Mouse (Mus musculus): ENCODE data around the gene Ttc28. TPM values are rescaled to one million over a fixed set of nuclear protein-coding genes. Genes with fewer than 3 reads are reported as not detected.

Ttc28 gene
- total and polyA plus RNA-seq, 2 experiments: 0.81 to 0.83 TPM

GRCm38 (mm10) chr5:111301736-111302135, 422.1 kb downstream of the Ttc28 start:
- TF ChIP-seq CTCF (IDR thresholded peaks at IDR 0.05; ENCODE audit: low read depth, low read length) (no peak), POLR2A (IDR thresholded peaks at IDR 0.05; ENCODE audit: extremely low read depth, insufficient read depth, low read length) (no peak)
- 62% methylated on average over 7 of the region's 7 CpGs for WGBS
- Histone ChIP-seq H3K36me3 (ENCODE audit: control insufficient read depth, insufficient read depth, low read length) (no peaks in the 10 kb centered on the region), H3K9ac (ENCODE audit: low read depth, low read length) (no peak overlapping the region), H3K27ac (replicated peaks; ENCODE audit: insufficient read depth, low read depth, low read length) (no peak overlapping the region), H3K79me2 (ENCODE audit: control insufficient read depth, insufficient read depth, low read length) (no peaks in the 10 kb centered on the region), H3K4me3 (ENCODE audit: insufficient read depth, low read depth, low read length) (no peak overlapping the region), H3K4me1 (ENCODE audit: control insufficient read depth, insufficient read depth, low read length) (peaks cover 5% of the 10 kb centered on the region), H3K27me3 (ENCODE audit: control insufficient read depth, insufficient read depth, low read length) (no peaks in the 10 kb centered on the region)
- DNase-seq (ENCODE audit: extremely low read depth, low read depth, low spot score): peak; percentile 12

GRCm38 (mm10) chr5:111304730-111305129, 425.1 kb downstream of the Ttc28 start:
- DNase-seq (ENCODE audit: extremely low read depth, low read depth, low spot score): peak; percentile 65
- TF ChIP-seq CTCF (IDR thresholded peaks at IDR 0.05; ENCODE audit: low read depth, low read length) (peak; percentile 51; the same call in 1 of the 2 replicates), POLR2A (IDR thresholded peaks at IDR 0.05; ENCODE audit: extremely low read depth, insufficient read depth, low read length) (no peak)

GRCm38 (mm10) chr5:111310185-111310584, 430.6 kb downstream of the Ttc28 start:
- Histone ChIP-seq H3K4me1 (ENCODE audit: control insufficient read depth, insufficient read depth, low read length) (no peaks in the 10 kb centered on the region), H3K9ac (ENCODE audit: low read depth, low read length) (no peak overlapping the region), H3K27ac (replicated peaks; ENCODE audit: insufficient read depth, low read depth, low read length) (no peak overlapping the region), H3K27me3 (ENCODE audit: control insufficient read depth, insufficient read depth, low read length) (no peaks in the 10 kb centered on the region), H3K36me3 (ENCODE audit: control insufficient read depth, insufficient read depth, low read length) (no peaks in the 10 kb centered on the region), H3K4me3 (ENCODE audit: insufficient read depth, low read depth, low read length) (no peak overlapping the region), H3K79me2 (ENCODE audit: control insufficient read depth, insufficient read depth, low read length) (no peaks in the 10 kb centered on the region)
- DNase-seq (ENCODE audit: extremely low read depth, low read depth, low spot score): no peak
- 71% methylated on average over 6 of the region's 6 CpGs for WGBS
- TF ChIP-seq CTCF (IDR thresholded peaks at IDR 0.05; ENCODE audit: low read depth, low read length) (no peak), POLR2A (IDR thresholded peaks at IDR 0.05; ENCODE audit: extremely low read depth, insufficient read depth, low read length) (no peak)

More at GRCm38 (mm10) chr5:111304730-111305129, 425.1 kb downstream of the Ttc28 start:
- H3K4me3 ChIP-seq (ENCODE audit: insufficient read depth, low read depth, low read length): no peak overlapping the region
- no peak overlapping the region for H3K9ac ChIP-seq (ENCODE audit: low read depth, low read length)
- H3K27ac ChIP-seq (replicated peaks; ENCODE audit: insufficient read depth, low read depth, low read length): no peak overlapping the region
- no peaks in the 10 kb centered on the region for H3K79me2 ChIP-seq (ENCODE audit: control insufficient read depth, insufficient read depth, low read length)
- H3K27me3 ChIP-seq (ENCODE audit: control insufficient read depth, insufficient read depth, low read length): no peaks in the 10 kb centered on the region
- WGBS: 94% methylated on average over 3 of the region's 3 CpGs
- no peaks in the 10 kb centered on the region for H3K36me3 ChIP-seq (ENCODE audit: control insufficient read depth, insufficient read depth, low read length)
- peaks cover 5% of the 10 kb centered on the region for H3K4me1 ChIP-seq (ENCODE audit: control insufficient read depth, insufficient read depth, low read length)

GRCm38 (mm10) chr5:111313833-111314232, 434.2 kb downstream of the Ttc28 start:
- TF ChIP-seq POLR2A (IDR thresholded peaks at IDR 0.05; ENCODE audit: extremely low read depth, insufficient read depth, low read length): no peak
- no peak for TF ChIP-seq CTCF (IDR thresholded peaks at IDR 0.05; ENCODE audit: low read depth, low read length)
- 91% methylated on average over 9 of the region's 9 CpGs for WGBS
- H3K4me3 ChIP-seq (ENCODE audit: insufficient read depth, low read depth, low read length): no peak overlapping the region
- DNase-seq (ENCODE audit: extremely low read depth, low read depth, low spot score): no peak
- H3K9ac ChIP-seq (ENCODE audit: low read depth, low read length): no peak overlapping the region
- H3K36me3 ChIP-seq (ENCODE audit: control insufficient read depth, insufficient read depth, low read length): no peaks in the 10 kb centered on the region
- no peak overlapping the region for H3K27ac ChIP-seq (replicated peaks; ENCODE audit: insufficient read depth, low read depth, low read length)
- no peaks in the 10 kb centered on the region for H3K4me1 ChIP-seq (ENCODE audit: control insufficient read depth, insufficient read depth, low read length)
- H3K27me3 ChIP-seq (ENCODE audit: control insufficient read depth, insufficient read depth, low read length): no peaks in the 10 kb centered on the region
- H3K79me2 ChIP-seq (ENCODE audit: control insufficient read depth, insufficient read depth, low read length): no peaks in the 10 kb centered on the region

GRCm38 (mm10) chr5:111315061-111315460, 435.5 kb downstream of the Ttc28 start:
- 93% methylated on average over 6 of the region's 6 CpGs for WGBS
- H3K27me3 ChIP-seq (ENCODE audit: control insufficient read depth, insufficient read depth, low read length): no peaks in the 10 kb centered on the region
- DNase-seq (ENCODE audit: extremely low read depth, low read depth, low spot score): no peak
- H3K4me1 ChIP-seq (ENCODE audit: control insufficient read depth, insufficient read depth, low read length): no peaks in the 10 kb centered on the region
- H3K36me3 ChIP-seq (ENCODE audit: control insufficient read depth, insufficient read depth, low read length): no peaks in the 10 kb centered on the region
- no peaks in the 10 kb centered on the region for H3K79me2 ChIP-seq (ENCODE audit: control insufficient read depth, insufficient read depth, low read length)
- no peak overlapping the region for H3K9ac ChIP-seq (ENCODE audit: low read depth, low read length)
- no peak overlapping the region for H3K4me3 ChIP-seq (ENCODE audit: insufficient read depth, low read depth, low read length)
- TF ChIP-seq POLR2A (IDR thresholded peaks at IDR 0.05; ENCODE audit: extremely low read depth, insufficient read depth, low read length) (no peak), CTCF (IDR thresholded peaks at IDR 0.05; ENCODE audit: low read depth, low read length) (no peak)
- no peak overlapping the region for H3K27ac ChIP-seq (replicated peaks; ENCODE audit: insufficient read depth, low read depth, low read length)

- TF ChIP-seq POLR2A (IDR thresholded peaks at IDR 0.05; ENCODE audit: extremely low read depth, insufficient read depth, low read length) (no peak), CTCF (IDR thresholded peaks at IDR 0.05; ENCODE audit: low read depth, low read length) (no peak)
- H3K36me3 ChIP-seq (ENCODE audit: control insufficient read depth, insufficient read depth, low read length): no peaks in the 10 kb centered on the region
- H3K27ac ChIP-seq (replicated peaks; ENCODE audit: insufficient read depth, low read depth, low read length): no peak overlapping the region
- no peak overlapping the region for H3K9ac ChIP-seq (ENCODE audit: low read depth, low read length)
- no peaks in the 10 kb centered on the region for H3K27me3 ChIP-seq (ENCODE audit: control insufficient read depth, insufficient read depth, low read length)
- DNase-seq (ENCODE audit: extremely low read depth, low read depth, low spot score): no peak
- H3K4me3 ChIP-seq (ENCODE audit: insufficient read depth, low read depth, low read length): no peak overlapping the region
- H3K4me1 ChIP-seq (ENCODE audit: control insufficient read depth, insufficient read depth, low read length): no peaks in the 10 kb centered on the region
- H3K79me2 ChIP-seq (ENCODE audit: control insufficient read depth, insufficient read depth, low read length): no peaks in the 10 kb centered on the region
- WGBS: 82% methylated on average over 3 of the region's 3 CpGs
These were observed 437.9 kb downstream of the Ttc28 start for GRCm38 (mm10) chr5:111317526-111317925.
